Mouse (Mus musculus) liver, adult 10 weeks (tissue): ENCODE results near the gene Cmtm2b. TPM values are rescaled to one million over a fixed set of nuclear protein-coding genes. Genes with fewer than 3 reads are reported as not detected.

ENCODE experiments used
- polyA plus RNA-seq: library from polyadenylated mRNA; stranded (reverse); fragments of 350-450 nt; fragmentation: Illumina TruSeq; extraction: RNeasy Lipid Tissue Mini Kit (QIAGEN cat#74804); gene quantifications from one replicate; pipeline ENCODE4 v1.2.3, GENCODE M21; 2014; ENCODE audit warnings: low read depth, low replicate concordance

The Cmtm2b gene
- not detected for polyA plus RNA-seq

DNA sequence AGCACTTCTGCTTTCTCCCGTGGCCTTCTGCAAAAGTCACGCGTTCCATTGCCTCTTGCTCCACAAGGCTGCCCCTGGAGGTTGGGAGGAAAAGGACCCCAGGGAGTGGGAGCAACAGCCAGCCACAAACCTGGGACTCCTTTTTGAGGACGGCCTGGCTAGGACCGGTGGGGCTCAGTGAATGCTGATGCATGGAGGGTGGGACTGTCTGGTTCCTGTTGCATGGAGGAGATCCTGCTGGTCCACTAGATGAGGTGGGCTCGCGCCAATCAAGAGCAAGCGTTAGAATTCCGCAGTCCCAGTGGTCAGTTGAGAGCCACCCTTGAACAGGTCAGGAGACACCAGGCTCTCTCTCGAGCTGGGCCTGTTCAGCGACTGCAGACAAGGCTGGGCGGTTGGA is at the start of gene Cmtm2b:
Gene Cmtm2b (plus strand): TSS at position 301 of the 400 bp plus-strand sequence.

DNA sequence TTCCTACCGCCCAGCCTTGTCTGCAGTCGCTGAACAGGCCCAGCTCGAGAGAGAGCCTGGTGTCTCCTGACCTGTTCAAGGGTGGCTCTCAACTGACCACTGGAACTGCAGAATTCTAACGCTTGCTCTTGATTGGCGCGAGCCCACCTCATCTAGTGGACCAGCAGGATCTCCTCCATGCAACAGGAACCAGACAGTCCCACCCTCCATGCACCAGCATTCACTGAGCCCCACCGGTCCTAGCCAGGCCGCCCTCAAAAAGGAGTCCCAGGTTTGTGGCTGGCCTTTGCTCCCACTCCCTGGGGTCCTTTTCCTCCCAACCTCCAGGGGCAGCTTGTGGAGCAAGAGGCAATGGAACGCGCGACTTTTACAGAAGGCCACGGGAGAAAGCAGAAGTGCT is 28.9 kb upstream of the Cmtm2b start, which contains the start of gene Cmtm2a:
Gene Cmtm2a (minus strand): TSS at position 101 of the 400 bp plus-strand sequence.

DNA sequence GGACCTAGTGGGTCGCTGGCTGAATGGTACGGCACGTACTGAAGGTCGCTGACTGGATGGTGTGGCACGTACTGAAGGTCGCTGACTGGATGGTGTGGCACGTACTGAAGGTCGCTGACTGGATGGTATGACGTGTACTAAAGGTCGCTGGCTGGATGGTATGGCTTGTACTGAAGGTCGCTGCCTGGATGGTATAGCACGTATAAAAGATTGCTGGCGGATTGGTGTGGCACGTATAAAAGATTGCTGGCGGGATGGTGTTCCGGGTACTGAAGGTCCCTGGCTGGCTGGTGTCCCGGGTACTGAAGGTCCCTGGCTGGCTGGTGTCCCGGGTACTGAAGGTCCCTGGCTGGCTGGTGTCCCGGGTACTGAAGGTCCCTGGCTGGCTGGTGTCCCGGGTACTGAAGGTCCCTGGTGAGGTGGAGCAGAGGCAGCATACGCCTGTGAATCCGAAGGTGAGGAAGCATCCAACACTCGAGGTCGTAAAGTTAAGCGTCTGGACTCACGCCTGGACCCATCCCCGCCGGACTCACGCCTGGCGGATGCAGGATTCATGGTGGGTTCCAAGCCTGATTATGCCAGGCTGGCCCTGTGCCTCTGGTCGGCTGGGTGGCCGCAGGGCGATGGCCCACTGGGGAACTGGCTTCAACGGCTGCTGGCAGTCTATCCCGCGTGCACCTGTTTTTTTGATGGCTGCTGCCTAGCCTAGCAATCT is 12.4 kb upstream of the Cmtm2b start, which contains the start of the genes Gm45711 and Cmtm1:
Gene Gm45711 (minus strand): TSS at position 641 of the 715 bp plus-strand sequence.
Gene Cmtm1 (minus strand): TSS at position 705 of the 715 bp plus-strand sequence.

DNA sequence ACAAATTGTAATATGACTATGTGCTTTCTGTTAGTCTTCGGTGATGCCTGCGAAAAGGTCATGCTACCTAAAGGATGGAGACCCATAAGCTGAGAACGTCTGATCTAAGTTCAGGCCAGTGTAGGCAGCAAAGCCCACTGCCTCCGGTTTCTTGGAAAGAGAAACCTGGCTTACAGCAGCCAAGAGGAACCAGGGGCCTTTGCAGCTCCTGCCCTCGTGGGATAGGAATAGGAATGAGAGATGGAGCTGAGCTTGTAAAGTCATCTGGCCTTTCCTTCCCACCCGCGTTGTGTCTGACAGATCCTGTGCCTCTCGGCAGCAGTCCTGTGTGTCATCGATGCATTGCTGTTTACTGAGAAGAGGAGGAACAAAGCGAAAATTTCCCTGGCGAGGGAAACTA is 763 bp upstream of the Cmtm2b start, which contains the start of gene Gm11020:
Gene Gm11020 (plus strand): TSS at position 301 of the 400 bp plus-strand sequence.

DNA sequence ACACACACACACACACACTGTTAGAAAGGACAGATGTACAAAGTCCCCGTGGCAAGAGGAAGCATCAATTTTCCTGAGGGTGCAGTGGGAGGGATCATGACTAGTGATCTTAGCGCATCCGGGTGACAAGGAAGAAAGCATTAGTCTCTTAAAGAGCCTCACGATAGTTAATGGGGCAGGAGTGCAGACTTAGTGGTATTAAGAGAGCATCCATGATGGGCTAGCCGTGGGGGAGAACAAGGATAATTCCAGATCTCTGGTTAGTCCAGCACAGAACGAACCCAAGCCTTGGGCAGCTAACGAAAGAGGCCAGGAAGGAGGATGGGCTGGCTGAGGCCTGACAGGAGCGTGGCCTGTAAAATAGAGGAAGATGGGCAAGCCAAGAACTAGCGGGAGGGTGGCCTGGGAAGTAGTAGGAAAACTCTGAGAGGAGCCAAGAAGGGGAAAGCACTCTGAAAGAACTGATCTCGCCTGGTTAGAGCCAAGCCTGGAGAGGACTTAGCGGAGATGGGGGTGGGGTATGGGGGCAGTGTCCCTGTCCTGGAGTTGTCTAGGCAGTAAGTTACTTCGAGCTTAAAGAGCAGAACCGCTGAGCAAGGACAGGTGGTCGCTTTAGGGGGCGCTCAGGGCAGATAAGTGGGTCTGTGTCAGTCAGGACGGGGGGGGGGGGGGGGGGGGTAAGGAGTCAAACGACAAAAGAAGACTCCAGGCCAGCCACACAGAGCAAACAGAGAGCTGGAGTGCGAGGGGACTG is 17.4 kb downstream of the Cmtm2b start, which contains the start of gene Cmtm3:
Gene Cmtm3 (plus strand): TSS at position 182 of the 754 bp plus-strand sequence.

Other genes starting within 250 kb of the Cmtm2b start
- 5.9 TPM for gene Cdh5, start 220.6 kb upstream of the Cmtm2b start, polyA plus RNA-seq
- not detected for gene Bean1, start 151.8 kb upstream of the Cmtm2b start, polyA plus RNA-seq
- gene Tk2, start 73.7 kb upstream of the Cmtm2b start, polyA plus RNA-seq: 12.0 TPM
- gene Cklf, start 71.4 kb upstream of the Cmtm2b start, polyA plus RNA-seq: 4.8 TPM
- 0.37 TPM for gene Cmtm2a, start 29.0 kb upstream of the Cmtm2b start, polyA plus RNA-seq
- gene Gm45711, start 12.1 kb upstream of the Cmtm2b start, polyA plus RNA-seq: not detected
- not detected for gene Cmtm1, start 12.1 kb upstream of the Cmtm2b start, polyA plus RNA-seq
- not detected for gene Gm11020, start 663 bp upstream of the Cmtm2b start, polyA plus RNA-seq
- 5.1 TPM for gene Cmtm3, start 17.2 kb downstream of the Cmtm2b start, polyA plus RNA-seq
- gene Cmtm4, start 73.6 kb downstream of the Cmtm2b start, polyA plus RNA-seq: 16.3 TPM
- gene Dync1li2, start 120.8 kb downstream of the Cmtm2b start, polyA plus RNA-seq: 17.5 TPM
- gene Terb1, start 187.7 kb downstream of the Cmtm2b start, polyA plus RNA-seq: not detected
- 122 TPM for gene Nae1, start 212.4 kb downstream of the Cmtm2b start, polyA plus RNA-seq
- gene Car7, start 212.5 kb downstream of the Cmtm2b start, polyA plus RNA-seq: 0.69 TPM